Mouse (Mus musculus) embryo, embryonic 10.5 days (tissue): ENCODE results near the gene Rhoq.

ENCODE experiments used
- DNase-seq: peaks from one replicate; pipeline ENCODE4 v3.0.0-alpha.2; 2015; ENCODE audit warnings: low spot score

The Rhoq gene

GRCm38 (mm10) chr17:86962894-86963585 is at the start of gene Rhoq:
Rhoq (plus strand) TSS chr17:86963082.
- DNase-seq = peak; percentile 93

- no peak for DNase-seq
Observed at GRCm38 (mm10) chr17:86915540-86915939, 47.3 kb upstream of the Rhoq start.

GRCm38 (mm10) chr17:86917048-86917447 is 45.8 kb upstream of the Rhoq start, which contains the start of gene Tmem247:
Tmem247 (plus strand) TSS chr17:86917348.
- DNase-seq = no peak

- DNase-seq = no peak
Observed at GRCm38 (mm10) chr17:86918786-86919185, 44.1 kb upstream of the Rhoq start.

GRCm38 (mm10) chr17:86919729-86920128 is 43.2 kb upstream of the Rhoq start:
- no peak for DNase-seq

GRCm38 (mm10) chr17:86924679-86925078 is 38.2 kb upstream of the Rhoq start:
- no peak for DNase-seq

- DNase-seq = no peak
Observed at GRCm38 (mm10) chr17:86926836-86927235, 36.0 kb upstream of the Rhoq start.

- DNase-seq = no peak
Observed at GRCm38 (mm10) chr17:86929355-86929754, 33.5 kb upstream of the Rhoq start.

- DNase-seq = no peak
Observed at GRCm38 (mm10) chr17:86929981-86930380, 32.9 kb upstream of the Rhoq start.

GRCm38 (mm10) chr17:86932896-86933295 is 30.0 kb upstream of the Rhoq start:
- DNase-seq = no peak

- no peak for DNase-seq
Observed at GRCm38 (mm10) chr17:86937064-86937463, 25.8 kb upstream of the Rhoq start.

- DNase-seq = peak; percentile 91
Observed at GRCm38 (mm10) chr17:86937497-86938155, 25.3 kb upstream of the Rhoq start.

GRCm38 (mm10) chr17:86938683-86939082 is 24.2 kb upstream of the Rhoq start:
- no peak for DNase-seq

- no peak for DNase-seq
Observed at GRCm38 (mm10) chr17:86942112-86942511, 20.8 kb upstream of the Rhoq start.

- no peak for DNase-seq
Observed at GRCm38 (mm10) chr17:86943158-86943557, 19.7 kb upstream of the Rhoq start.

GRCm38 (mm10) chr17:86946078-86946477 is 16.8 kb upstream of the Rhoq start:
- no peak for DNase-seq

- DNase-seq = no peak
Observed at GRCm38 (mm10) chr17:86947840-86948796, 14.8 kb upstream of the Rhoq start, which contains the start of gene Atp6v1e2. Atp6v1e2 (minus strand) TSS chr17:86947897.

GRCm38 (mm10) chr17:86948801-86949200 is 14.1 kb upstream of the Rhoq start:
- DNase-seq = no peak

GRCm38 (mm10) chr17:86957239-86957638 is 5.6 kb upstream of the Rhoq start:
- DNase-seq = no peak

GRCm38 (mm10) chr17:86957968-86958367 is 4.9 kb upstream of the Rhoq start:
- DNase-seq = no peak

GRCm38 (mm10) chr17:86961301-86961841 is 1.5 kb upstream of the Rhoq start:
- peak; percentile 9 for DNase-seq

- peak; percentile 95 for DNase-seq
Observed at GRCm38 (mm10) chr17:86962297-86962893, 487 bp upstream of the Rhoq start.
